Mouse (Mus musculus) limb, embryonic 14.5 days (tissue): ENCODE results near the gene Pfdn6. TPM values are rescaled to one million over a fixed set of nuclear protein-coding genes. Genes with fewer than 3 reads are reported as not detected.
A peak's percentile ranks its signal among the peaks of the same experiment; 100 is the strongest.

Source experiments
- ATAC-seq: fragments of 200-750 bp; cut with Nextera tagmentation; 2 replicates; pipeline ENCODE4 v1.8.0; 2017; ENCODE audit warnings: low read depth, moderate number of reproducible peaks, moderate TSS enrichment; ENCODE audit not compliant: low FRiP score
- DNase-seq: peaks from one replicate; pipeline ENCODE4 v3.0.0-alpha.2; 2015; ENCODE audit warnings: low spot score
- H3K27ac ChIP-seq: fragments of 300-500 bp; sonication (generic); replicated peaks from 2 replicates; pipeline ENCODE4 v1.5.1; 2014; ENCODE audit warnings: low read depth, mild to moderate bottlenecking, low read length, moderate library complexity, mixed read lengths
- H3K27me3 ChIP-seq: fragments of 300-500 bp; sonication (generic); 2 replicates; pipeline ENCODE4 v1.6.1; 2014; ENCODE audit warnings: low read length, mixed read lengths; ENCODE audit not compliant: control insufficient read depth, insufficient read depth
- H3K36me3 ChIP-seq: fragments of 300-500 bp; sonication (generic); 2 replicates; pipeline ENCODE4 v1.6.1; 2014; ENCODE audit warnings: mild to moderate bottlenecking, low read length, moderate library complexity, mixed read lengths; ENCODE audit not compliant: control insufficient read depth, insufficient read depth
- H3K4me1 ChIP-seq: fragments of 300-500 bp; sonication (generic); 2 replicates; pipeline ENCODE4 v1.6.1; 2014; ENCODE audit warnings: antibody characterized with exemption, low read length, mixed read lengths; ENCODE audit not compliant: control insufficient read depth, insufficient read depth
- H3K4me2 ChIP-seq: fragments of 300-500 bp; sonication (generic); replicated peaks from 2 replicates; pipeline ENCODE4 v1.6.1; 2014; ENCODE audit warnings: low read depth, mild to moderate bottlenecking, low read length, moderate library complexity; ENCODE audit not compliant: severe bottlenecking
- H3K4me3 ChIP-seq: fragments of 300-500 bp; sonication (generic); replicated peaks from 2 replicates; pipeline ENCODE4 v1.5.1; 2014; ENCODE audit warnings: low read length
- H3K9ac ChIP-seq: fragments of 300-500 bp; sonication (generic); 2 replicates; pipeline ENCODE4 v1.6.1; 2014; ENCODE audit warnings: mild to moderate bottlenecking, low read depth, low read length, moderate library complexity; ENCODE audit not compliant: severe bottlenecking
- H3K9me3 ChIP-seq: fragments of 300-500 bp; sonication (generic); 2 replicates; pipeline ENCODE4 v1.6.1; 2016; ENCODE audit warnings: low read length; ENCODE audit not compliant: control insufficient read depth
- POLR2A ChIP-seq: fragments of 200-500 bp; IDR thresholded peaks from 2 replicates; pipeline ENCODE4 v1.8.0; 2012; ENCODE audit warnings: inconsistent platforms, mild to moderate bottlenecking, moderate library complexity, borderline replicate concordance; ENCODE audit not compliant: insufficient read depth, insufficient read length; ENCODE audit errors: extremely low read depth
- WGBS: fragments of 180-500 bp; shearing (Covaris S2); extraction: QIAGEN DNeasy Blood & Tissue Kit; methylation state at CpG from one replicate; pipeline ENCODE4 v1.1.7; 2014; 5-methylcytosine and 5-hydroxymethylcytosine counted together
- polyA plus RNA-seq, 2 experiments: library from polyadenylated mRNA; depleted of rRNA in 1 of 2; stranded (reverse) in 1 of 2; unstranded in 1 of 2; fragments of >200 nt; fragmentation: Nextera tagmentation in 1 of 2; extraction: Ambion mirVana in 1 of 2; gene quantifications; 2 replicates each; pipeline versions ENCODE4 v1.2.1 to v1.2.3; 2012 to 2014

The Pfdn6 gene
- polyA plus RNA-seq, 2 experiments: 104 to 135 TPM

- Histone ChIP-seq H3K9ac (no peak overlapping the region), H3K36me3 (peaks cover 36% of the 10 kb centered on the region), H3K4me2 (peak overlapping the region; percentile 44), H3K27me3 (no peaks in the 10 kb centered on the region), H3K4me1 (peaks cover 18% of the 10 kb centered on the region), H3K27ac (no peak overlapping the region), H3K9me3 (no peaks in the 10 kb centered on the region), H3K4me3 (peak overlapping the region; percentile 48)
- ATAC-seq: no peak
- DNase-seq: no peak
- TF ChIP-seq POLR2A: no peak
- 74% methylated on average over 31 of the region's 31 CpGs for WGBS
Measured at GRCm38 (mm10) chr17:33916847-33917655, 23.1 kb downstream of the Pfdn6 start.

GRCm38 (mm10) chr17:33916294-33916693, 23.8 kb downstream of the Pfdn6 start:
- ATAC-seq: peak; percentile 27
- H3K36me3 ChIP-seq: peaks cover 43% of the 10 kb centered on the region

GRCm38 (mm10) chr17:33915671-33916250, 24.4 kb downstream of the Pfdn6 start, which contains the start of the genes Tapbp and Zbtb22:
TSS of gene Tapbp (plus strand) at chr17:33915899.
TSS of gene Zbtb22 (plus strand) at chr17:33915904.
- Histone ChIP-seq H3K4me3 (peak within 1 kb of the TSS; percentile 48), H3K36me3 (peaks cover 48% of the 10 kb centered on the region)

More at GRCm38 (mm10) chr17:33916294-33916693, 23.8 kb downstream of the Pfdn6 start:
- H3K4me1 ChIP-seq: peaks cover 18% of the 10 kb centered on the region
- peak overlapping the region; percentile 50 for H3K9ac ChIP-seq
- TF ChIP-seq POLR2A: no peak
- peak overlapping the region; percentile 48 for H3K4me3 ChIP-seq
- under 1% methylated on average over 16 of the region's 20 CpGs for WGBS
- peak; percentile 80 for DNase-seq
- no peaks in the 10 kb centered on the region for H3K9me3 ChIP-seq
- H3K27ac ChIP-seq: no peak overlapping the region
- peak overlapping the region; percentile 44 for H3K4me2 ChIP-seq
- H3K27me3 ChIP-seq: no peaks in the 10 kb centered on the region

GRCm38 (mm10) chr17:33914969-33915391, 25.2 kb downstream of the Pfdn6 start:
- Histone ChIP-seq H3K9ac (no peak overlapping the region), H3K27me3 (no peaks in the 10 kb centered on the region), H3K9me3 (no peaks in the 10 kb centered on the region), H3K36me3 (peaks cover 48% of the 10 kb centered on the region), H3K4me3 (peak overlapping the region; percentile 48; the same call in 1 of the 2 replicates), H3K27ac (no peak overlapping the region), H3K4me2 (peak overlapping the region; percentile 44; the same call in 1 of the 2 replicates), H3K4me1 (peaks cover 26% of the 10 kb centered on the region)
- 84% methylated on average over 13 of the region's 13 CpGs for WGBS
- DNase-seq (no peak), ATAC-seq (no peak)
- no peak for TF ChIP-seq POLR2A

More at GRCm38 (mm10) chr17:33915671-33916250, 24.4 kb downstream of the Pfdn6 start, which contains the start of the genes Tapbp and Zbtb22:
- H3K27me3 ChIP-seq: no peaks in the 10 kb centered on the region
- H3K27ac ChIP-seq: no peak within 1 kb of the TSS
- H3K9me3 ChIP-seq: no peaks in the 10 kb centered on the region
- peak within 1 kb of the TSS; percentile 50 for H3K9ac ChIP-seq
- 2% methylated on average over 29 of the region's 34 CpGs for WGBS
- DNase-seq (peak; percentile 98), ATAC-seq (peak; percentile 91)
- no peak for TF ChIP-seq POLR2A
- H3K4me1 ChIP-seq: peaks cover 18% of the 10 kb centered on the region
- peak within 1 kb of the TSS; percentile 44 for H3K4me2 ChIP-seq

GRCm38 (mm10) chr17:33913905-33914304, 26.2 kb downstream of the Pfdn6 start:
- ATAC-seq (no peak), DNase-seq (no peak)
- Histone ChIP-seq H3K4me2 (no peak overlapping the region), H3K27me3 (no peaks in the 10 kb centered on the region), H3K4me3 (no peak overlapping the region), H3K9me3 (no peaks in the 10 kb centered on the region), H3K36me3 (peaks cover 48% of the 10 kb centered on the region), H3K27ac (no peak overlapping the region), H3K4me1 (peaks cover 21% of the 10 kb centered on the region), H3K9ac (no peak overlapping the region)
- TF ChIP-seq POLR2A: no peak
- 96% methylated on average over 8 of the region's 8 CpGs for WGBS
